Mouse (Mus musculus) cerebellum, postnatal 10 days (tissue): Measurements from ENCODE around the gene Cep295nl.

Experiments used
- DNase-seq, 2 experiments: peaks; one replicate each; pipeline ENCODE4 v3.0.0; 2021; ENCODE audit warnings: mixed read lengths in 2 of 2

Cep295nl gene

DNA sequence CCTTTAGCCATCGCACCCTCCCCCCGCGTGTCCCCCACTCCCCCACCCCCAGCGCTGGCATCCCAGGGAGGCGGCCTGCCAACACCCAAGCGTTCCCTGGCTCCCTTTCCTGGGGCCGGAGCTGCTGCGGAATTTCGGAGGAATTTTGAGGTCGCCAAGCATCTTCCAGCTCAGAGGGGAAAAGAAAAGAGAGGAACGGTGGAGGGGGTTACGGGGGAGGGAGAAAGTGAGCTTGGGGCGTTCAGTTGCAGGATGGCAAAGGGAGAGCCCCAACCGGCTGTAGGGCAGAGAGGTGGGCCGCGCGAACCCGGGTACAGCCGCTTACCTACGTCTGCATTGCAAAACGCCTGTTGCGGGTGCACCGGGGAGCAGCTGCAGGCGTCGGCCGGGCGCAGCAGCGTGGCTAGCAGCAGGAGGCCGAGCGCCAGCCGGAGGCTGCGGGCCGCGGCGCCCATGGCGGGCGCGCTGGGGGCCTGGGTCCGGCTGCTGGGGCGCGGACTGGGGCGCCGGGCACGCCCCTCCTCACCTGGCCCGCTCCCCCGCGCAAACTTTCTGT is 12.4 kb upstream of the Cep295nl start:
- DNase-seq: peak; percentile 59 to 63

GRCm38 (mm10) chr11:118349494-118349893 is 7.2 kb upstream of the Cep295nl start:
- DNase-seq: no peak

DNA sequence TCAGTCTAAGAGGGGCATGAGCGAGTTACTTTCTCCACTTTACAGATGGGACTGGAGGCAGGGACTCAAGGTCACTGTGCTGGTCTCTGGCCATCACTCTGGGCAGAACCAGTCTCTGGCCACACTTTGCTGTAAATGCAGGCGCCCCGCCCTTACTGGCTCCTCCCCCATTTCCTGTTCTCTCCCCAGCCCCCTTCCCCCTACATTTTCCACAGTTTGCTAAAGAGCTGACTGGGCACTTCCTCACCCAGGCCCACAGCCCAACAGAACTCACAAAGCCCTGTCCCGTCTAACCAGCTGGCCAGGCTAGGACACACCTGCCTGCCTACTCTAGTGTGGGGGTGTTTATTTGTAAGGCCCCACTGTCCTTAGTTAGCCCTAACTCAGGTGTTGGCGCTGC is 6.6 kb upstream of the Cep295nl start:
- no peak for DNase-seq

DNA sequence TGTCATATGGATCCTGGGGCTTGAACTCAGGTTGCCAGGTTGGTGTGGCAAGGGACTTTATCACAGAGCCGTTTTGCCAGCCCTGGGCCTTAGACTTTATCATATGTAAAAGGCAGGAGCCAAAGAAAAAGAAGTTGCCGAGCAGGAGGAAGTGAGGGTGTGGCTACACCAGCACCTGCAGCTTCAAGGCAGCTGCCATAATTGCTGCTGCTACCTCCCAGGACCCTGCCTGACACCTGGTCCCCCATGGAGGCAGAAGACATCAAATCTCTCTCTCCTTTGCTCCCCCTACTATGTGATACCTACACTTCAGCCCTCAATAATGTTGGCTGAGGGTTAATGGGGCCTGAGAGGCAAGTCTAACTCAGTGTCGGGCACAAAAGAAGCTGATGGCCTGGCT is 6.1 kb upstream of the Cep295nl start:
- no peak for DNase-seq

- DNase-seq: no peak
Measured at GRCm38 (mm10) chr11:118347911-118348310, 5.6 kb upstream of the Cep295nl start.

GRCm38 (mm10) chr11:118347391-118347790 is 5.1 kb upstream of the Cep295nl start:
- DNase-seq: no peak

DNA sequence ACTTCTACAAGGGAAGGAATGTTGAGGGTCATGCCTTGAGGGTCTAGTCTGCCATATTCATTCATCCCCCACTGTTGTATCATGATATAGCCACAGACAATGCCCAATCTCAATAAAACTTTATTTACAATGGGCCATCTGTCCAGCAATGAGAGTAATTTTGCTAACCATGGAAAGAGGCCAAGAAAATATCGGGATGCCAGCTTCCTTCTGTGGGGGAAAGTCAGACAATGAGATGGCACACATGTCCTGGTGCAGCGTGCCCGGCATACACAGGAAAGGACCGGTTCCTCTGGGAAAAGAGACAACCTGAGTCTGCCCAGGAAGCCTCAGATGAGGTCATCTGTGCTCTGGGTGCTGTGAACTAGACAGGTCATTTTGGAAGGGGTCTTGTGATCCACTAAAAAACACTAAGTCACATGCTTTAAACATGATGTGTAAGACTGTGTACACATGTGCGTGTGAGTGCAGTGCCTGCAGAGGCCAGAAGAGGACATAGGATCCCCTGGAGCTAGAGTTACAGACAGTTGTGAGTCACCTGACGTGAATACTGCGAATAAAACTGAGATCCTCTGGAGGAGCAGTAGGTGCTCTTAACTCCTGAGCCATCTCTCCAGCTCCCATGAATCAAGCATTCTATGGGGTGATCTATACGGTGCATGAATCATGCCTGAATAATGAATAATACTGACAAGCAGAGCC is 4.2 kb upstream of the Cep295nl start:
- DNase-seq: peak; percentile 52 to 60

DNA sequence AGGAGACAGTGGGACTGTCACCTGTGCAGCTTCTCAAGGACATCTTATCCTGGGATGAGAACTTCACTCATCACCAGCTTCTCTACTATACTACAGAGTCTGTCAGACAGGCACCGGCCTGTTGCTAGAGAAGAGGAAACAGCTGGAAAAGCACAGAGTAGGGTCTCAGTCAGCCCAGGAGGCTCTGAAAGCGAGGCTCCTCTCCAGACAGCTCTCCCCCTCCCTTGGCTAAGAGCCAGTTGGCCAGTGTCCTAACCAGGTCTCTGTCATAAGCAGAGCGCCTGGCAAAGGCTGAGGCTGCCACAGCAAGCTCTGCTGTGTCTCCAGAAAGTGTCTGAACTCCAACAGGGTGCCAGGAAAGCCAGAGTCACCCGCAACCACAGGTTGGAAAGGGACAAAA is 3.4 kb upstream of the Cep295nl start:
- peak; percentile 92 to 93 for DNase-seq

DNA sequence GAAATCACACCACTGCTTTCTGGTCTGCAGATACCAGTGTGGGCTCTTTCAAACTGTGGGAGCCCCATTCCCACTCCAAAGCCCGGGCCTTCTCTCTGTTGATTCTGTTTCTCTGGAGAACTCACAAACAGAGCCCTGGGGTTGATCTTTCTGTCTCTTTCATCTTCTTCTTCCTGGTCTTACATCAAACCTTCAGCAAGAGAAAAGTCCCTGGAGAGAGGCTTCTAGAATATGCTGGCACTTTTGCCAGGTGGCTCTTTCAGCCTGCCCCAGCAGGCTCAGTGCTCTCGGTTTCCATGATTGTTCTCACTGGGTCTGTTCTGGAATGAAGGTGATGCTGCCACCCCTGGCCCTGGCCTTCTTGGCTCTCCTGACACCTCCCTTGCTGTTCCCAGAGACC is 1.3 kb upstream of the Cep295nl start:
- no peak for DNase-seq

DNA sequence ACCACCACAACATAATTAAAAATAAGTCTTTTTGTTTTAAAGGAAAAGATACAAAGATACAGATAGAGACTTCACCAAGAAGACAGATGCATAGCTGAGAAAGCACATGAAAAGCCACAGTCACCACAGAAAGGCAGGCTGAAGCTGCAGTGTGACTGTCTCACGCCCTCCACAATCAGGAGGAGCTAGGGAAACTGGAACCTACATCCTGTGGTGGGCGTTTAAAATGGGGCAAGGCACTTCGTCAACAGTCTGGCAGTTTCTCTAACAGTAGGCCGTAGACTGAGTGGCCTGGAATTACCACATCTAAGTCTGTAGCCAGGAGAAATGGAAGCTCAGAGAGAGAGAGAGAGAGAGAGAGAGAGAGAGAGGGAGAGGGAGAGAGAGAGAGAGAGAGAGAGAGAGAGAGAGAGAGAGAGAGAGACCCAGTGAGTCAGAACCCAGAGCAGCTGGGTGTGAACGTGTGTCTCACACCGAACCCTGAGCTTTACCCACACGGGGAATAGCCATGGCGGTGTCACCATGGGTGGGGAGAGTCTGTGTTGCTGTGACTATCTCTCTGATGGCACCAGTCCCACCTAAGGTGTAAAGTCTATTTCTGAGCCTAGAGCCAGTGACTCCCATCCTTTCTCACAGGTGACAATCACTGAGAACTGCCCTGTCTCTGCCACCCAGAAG is 4.7 kb downstream of the Cep295nl start:
- no peak for DNase-seq

DNA sequence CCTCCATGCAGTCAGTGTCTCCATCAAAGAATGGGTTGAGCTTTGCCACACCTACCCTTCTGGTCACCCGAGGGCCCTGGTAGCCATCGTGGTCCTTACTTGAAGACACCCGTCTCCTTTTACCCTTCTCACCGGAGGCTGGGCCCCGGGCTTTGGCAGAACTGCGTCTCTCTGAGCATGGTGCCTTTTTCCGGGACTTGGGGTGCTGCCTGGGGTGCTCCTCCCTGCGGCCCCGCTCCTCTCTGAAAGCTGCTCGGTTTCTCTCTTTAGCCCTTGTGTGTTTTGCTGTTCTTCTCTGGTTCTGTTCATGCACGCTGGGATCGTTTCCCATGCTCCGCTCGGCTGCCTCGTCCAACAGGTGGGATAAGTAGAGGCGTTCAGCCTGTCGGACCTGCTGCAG is 8.9 kb downstream of the Cep295nl start:
- no peak for DNase-seq

GRCm38 (mm10) chr11:118332376-118332775 is 9.9 kb downstream of the Cep295nl start:
- DNase-seq: no peak

GRCm38 (mm10) chr11:118330777-118331176 is 11.5 kb downstream of the Cep295nl start:
- DNase-seq: no peak

- no peak for DNase-seq
Measured at GRCm38 (mm10) chr11:118330361-118330760, 11.9 kb downstream of the Cep295nl start.

GRCm38 (mm10) chr11:118328947-118329346 is 13.4 kb downstream of the Cep295nl start:
- no peak for DNase-seq

DNA sequence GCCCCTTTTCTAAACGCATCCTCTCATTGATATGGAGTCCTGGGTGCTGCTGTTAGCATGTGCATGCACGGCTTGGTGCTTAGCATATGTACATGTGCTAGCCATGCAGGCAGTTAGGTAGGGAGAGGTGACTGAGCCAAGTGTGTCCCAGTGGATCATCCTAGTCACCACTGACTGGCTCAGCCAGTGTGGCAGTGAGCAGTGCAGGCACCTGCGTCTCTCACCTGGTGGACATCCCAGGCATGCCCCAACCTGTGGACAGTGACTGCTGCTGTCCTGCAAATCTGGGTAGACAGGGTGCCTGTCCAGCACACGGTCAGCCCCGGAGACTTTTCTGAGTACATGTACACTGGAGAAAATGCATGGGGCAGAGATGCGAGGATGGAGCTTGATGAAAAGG is 13.8 kb downstream of the Cep295nl start:
- DNase-seq: peak in 1 of 2 experiments; percentile 31

GRCm38 (mm10) chr11:118326991-118327971 is 15.0 kb downstream of the Cep295nl start:
- peak; percentile 94 to 97 for DNase-seq

- peak in 1 of 2 experiments; percentile 25 for DNase-seq
Measured at GRCm38 (mm10) chr11:118326491-118326890, 15.8 kb downstream of the Cep295nl start.

GRCm38 (mm10) chr11:118324541-118324940 is 17.8 kb downstream of the Cep295nl start:
- DNase-seq: no peak

GRCm38 (mm10) chr11:118323974-118324373 is 18.3 kb downstream of the Cep295nl start:
- no peak for DNase-seq

- peak in 1 of 2 experiments; percentile 49 for DNase-seq
Measured at GRCm38 (mm10) chr11:118322647-118323046, 19.7 kb downstream of the Cep295nl start.

DNA sequence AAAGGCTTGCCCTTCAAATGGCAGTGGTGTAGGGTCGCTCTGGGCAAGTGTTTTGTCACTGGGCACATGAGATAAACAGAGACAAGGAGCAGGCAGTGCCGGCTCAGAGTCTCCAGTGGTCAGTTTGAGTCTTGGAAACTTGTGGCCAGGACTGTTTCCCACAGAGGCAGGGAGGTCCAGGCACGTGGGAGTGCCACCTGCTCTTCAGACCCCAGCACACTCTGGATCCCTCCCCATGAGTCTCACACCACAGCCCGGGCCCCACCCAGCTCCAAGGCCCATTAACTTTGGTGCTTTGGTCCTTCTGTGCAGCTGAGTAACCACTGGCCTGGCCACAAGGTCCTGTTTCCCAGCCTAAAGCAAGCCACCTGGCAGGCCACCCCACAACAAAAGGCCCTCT is 20.3 kb downstream of the Cep295nl start:
- DNase-seq: no peak

- DNase-seq: no peak
Measured at GRCm38 (mm10) chr11:118321500-118321899, 20.8 kb downstream of the Cep295nl start.
